Mouse (Mus musculus) bone marrow, adult 2 months (tissue): ENCODE measurements around the gene Aak1.

ENCODE experiments used
- CTCF ChIP-seq: fragments of 200-500 bp; IDR thresholded peaks from 2 replicates; pipeline ENCODE4 v1.5.1; 2011; ENCODE audit warnings: low read length, control low read depth; ENCODE audit not compliant: control insufficient read depth, insufficient read depth
- POLR2A ChIP-seq: fragments of 200-500 bp; IDR thresholded peaks from 2 replicates; pipeline ENCODE4 v1.6.1; 2011; ENCODE audit warnings: low read depth, mild to moderate bottlenecking, control low read depth, low read length, borderline replicate concordance; ENCODE audit not compliant: control insufficient read depth

DNA sequence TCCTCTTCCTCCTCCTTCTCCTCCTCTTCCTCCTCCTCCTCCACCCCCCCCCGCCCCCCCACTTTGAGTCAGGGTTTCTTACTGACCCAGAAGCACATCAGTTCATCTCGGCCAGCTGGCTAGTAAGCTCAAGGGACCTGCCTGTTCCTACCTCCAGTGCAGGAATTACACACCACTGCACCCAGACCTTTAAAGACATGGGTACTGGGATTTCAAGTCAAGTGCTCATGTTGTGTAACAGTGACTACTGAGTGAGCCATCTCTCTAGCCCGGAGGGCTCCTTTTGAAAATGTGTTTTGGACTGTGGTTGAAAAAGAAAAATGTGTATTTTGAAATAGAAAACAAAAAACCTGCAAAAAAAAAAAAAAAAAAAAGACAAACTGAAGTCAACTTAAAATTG is 50.6 kb downstream of the Aak1 start:
- TF ChIP-seq CTCF, result no peak
- TF ChIP-seq POLR2A, result no peak
